ENCODE assay signal across 25 mouse cellular contexts in genomic region chr5:23677072-23677453, GRCm38 (mm10). TPM values are rescaled to one million over a fixed set of nuclear protein-coding genes. Genes with fewer than 3 reads are reported as not detected.
DNase-seq lines count a peak whose midpoint lies in the region; ATAC-seq and TF ChIP-seq lines count a peak whose summit lies in the region.
"Had no signal": no experiment of that assay in that cellular context is flagged by ENCODE, and none has a peak within 500 bp of the region (broad histone marks: within the 10 kb centered on the region; RNA-seq: fewer than 3 reads in every experiment).

No protein-coding gene starts in this region.

- no peak overlapping the region for H3K4me3 ChIP-seq in intestine, embryonic 14.5 days (ENCODE audit: low read depth, low read length)
- no peak overlapping the region for H3K4me3 ChIP-seq in intestine, postnatal 0 days (ENCODE audit: low read depth, low read length)
- H3K4me3 ChIP-seq in ES-E14 (ENCODE audit: insufficient read depth in 1 of 2, low read depth in 1 of 2, low read length in 2 of 2, poor library complexity in 1 of 2, severe bottlenecking in 1 of 2): no peak overlapping the region

- no peaks in the 10 kb centered on the region for H3K36me3 ChIP-seq in intestine, embryonic 14.5 days (ENCODE audit: control insufficient read depth, insufficient read depth, low read length)
- no peaks in the 10 kb centered on the region for H3K36me3 ChIP-seq in intestine, postnatal 0 days (ENCODE audit: control insufficient read depth, insufficient read depth)
- H3K36me3 ChIP-seq in ES-E14 (ENCODE audit: control insufficient read depth, insufficient read depth, low read length, poor library complexity, severe bottlenecking): no peaks in the 10 kb centered on the region
- H3K36me3 ChIP-seq: forebrain, embryonic 10.5 days; G1E; heart, embryonic 10.5 days; heart, embryonic 13.5 days had no signal

- no peaks in the 10 kb centered on the region for H3K9me3 ChIP-seq in intestine, embryonic 14.5 days (ENCODE audit: control insufficient read depth, low read length)
- no peaks in the 10 kb centered on the region for H3K9me3 ChIP-seq in intestine, postnatal 0 days (ENCODE audit: control insufficient read depth)
- H3K9me3 ChIP-seq in ES-E14 (ENCODE audit: control insufficient read depth, insufficient read depth, low read depth, low read length): no peaks in the 10 kb centered on the region
- H3K9me3 ChIP-seq: forebrain, embryonic 10.5 days; forebrain, embryonic 13.5 days; G1E; heart, embryonic 10.5 days; heart, embryonic 13.5 days had no signal

- DNase-seq in intestine, embryonic 14.5 days (ENCODE audit: low spot score): peak; percentile 21
- DNase-seq in 416B (ENCODE audit: low read depth): peak; percentile 27
- no peak for DNase-seq in ES-E14 (ENCODE audit: low read depth, low spot score)
- DNase-seq in NIH3T3 (ENCODE audit: low read depth): peak; percentile 46
- no peak for DNase-seq in kidney, postnatal 14 days
- DNase-seq in layer of hippocampus, adult 18-20 months (ENCODE audit: low spot score in 2 of 2): no peak
- DNase-seq: adrenal gland, postnatal 10 days; adrenal gland, postnatal 36 days; cerebellum, adult 18-20 months; cerebellum, adult 9-10 months; cerebellum, postnatal 14 days; gastrocnemius, postnatal 10 days; gastrocnemius, postnatal 36 days; heart, adult 2 months; heart, postnatal 14 days; heart, postnatal 4 days had no signal

- ATAC-seq in intestine, embryonic 14.5 days (replicated peaks; ENCODE audit: low FRiP score, low TSS enrichment, low read depth): no peak
- ATAC-seq in intestine, postnatal 0 days: no peak
- ATAC-seq: forebrain, embryonic 16.5 days; hindbrain, postnatal 0 days; Patski had no signal

- no peak overlapping the region for H3K27ac ChIP-seq in intestine, embryonic 14.5 days (ENCODE audit: low read depth)
- H3K27ac ChIP-seq in intestine, postnatal 0 days (ENCODE audit: low read depth, low read length): no peak overlapping the region
- H3K27ac ChIP-seq in ES-E14 (ENCODE audit: insufficient read depth, low read depth, low read length, poor library complexity, severe bottlenecking): no peak overlapping the region
- H3K27ac ChIP-seq: forebrain, embryonic 13.5 days; heart, adult 2 months; heart, embryonic 13.5 days had no signal

- no peak overlapping the region for H3K4me2 ChIP-seq in intestine, embryonic 14.5 days (ENCODE audit: low read length)
- H3K4me2 ChIP-seq in intestine, postnatal 0 days (replicated peaks; ENCODE audit: low read depth): no peak overlapping the region

- in situ Hi-C loops in ES-E14 (cut with MboI; ENCODE audit: low sequenced_read_pairs in 2 of 2, unreplicated experiment in 2 of 2): no loop called here

- H3K4me1 ChIP-seq in intestine, embryonic 14.5 days (replicated peaks; ENCODE audit: control insufficient read depth, insufficient read depth, low read length): peaks cover 3% of the 10 kb centered on the region; the same call in 1 of the 2 replicates
- H3K4me1 ChIP-seq in intestine, postnatal 0 days (replicated peaks; ENCODE audit: control insufficient read depth, insufficient read depth, low read length): no peaks in the 10 kb centered on the region
- H3K4me1 ChIP-seq in ES-E14 (ENCODE audit: control insufficient read depth in 2 of 2, insufficient read depth in 2 of 2, low read length in 2 of 2, poor library complexity in 1 of 2): peaks cover 2 to 5% of the 10 kb centered on the region in 2 experiments; a peak in 3 of 4 replicates
- H3K4me1 ChIP-seq: heart, embryonic 10.5 days had no signal

- TF ChIP-seq CTCF in intestine, postnatal 0 days (IDR thresholded peaks at IDR 0.05; ENCODE audit: low read depth): no peak

- H3K27me3 ChIP-seq in intestine, embryonic 14.5 days (replicated peaks; ENCODE audit: control insufficient read depth, insufficient read depth, low read length): no peaks in the 10 kb centered on the region
- H3K27me3 ChIP-seq in intestine, postnatal 0 days (replicated peaks; ENCODE audit: control insufficient read depth, insufficient read depth, low read length): no peaks in the 10 kb centered on the region
- H3K27me3 ChIP-seq: forebrain, embryonic 13.5 days; heart, embryonic 13.5 days; Patski had no signal

- H3K9ac ChIP-seq in intestine, embryonic 14.5 days (ENCODE audit: low read length): no peak overlapping the region
- H3K9ac ChIP-seq in intestine, postnatal 0 days (ENCODE audit: low read depth, low read length): no peak overlapping the region
- no peak overlapping the region for H3K9ac ChIP-seq in ES-E14 (ENCODE audit: insufficient read depth, low read depth, low read length, poor library complexity, severe bottlenecking)

- WGBS in intestine, embryonic 14.5 days: 84% methylated on average over 5 of the region's 5 CpGs
- 82% methylated on average over 5 of the region's 5 CpGs for WGBS in intestine, postnatal 0 days

TF ChIP-seq in ES-E14, 5 proteins besides CTCF, POLR2A, EP300 and RAD21:
- TF ChIP-seq ZC3H11A (IDR thresholded peaks at IDR 0.05; ENCODE audit: borderline replicate concordance, low read depth, low read length) (no peak), CHD2 (IDR thresholded peaks at IDR 0.05; ENCODE audit: low read depth, low read length) (no peak), ZNF384 (IDR thresholded peaks at IDR 0.05; ENCODE audit: low read depth, low read length) (peak; percentile 12; the same call in 1 of the 2 replicates), MAFK (IDR thresholded peaks at IDR 0.05; ENCODE audit: insufficient read depth, low read depth, low read length) (peak; percentile 80)

RNA-seq across cellular contexts. Expression of gene Srpk2, which starts 7.4 kb away (rescaled TPM):
- 47.1 and 54.5 TPM in 2 replicates for polyA plus RNA-seq in intestine, embryonic 14.5 days (2014; fragmentation: Nextera tagmentation; extraction: Ambion mirVana)
- 21.3 and 28.5 TPM in 2 replicates for polyA plus RNA-seq in intestine, postnatal 0 days (2015; fragmentation: Nextera tagmentation; extraction: Ambion mirVana)
- total RNA-seq in ES-E14 (2012; rRNA removed): 23.3 and 27.4 TPM in 2 replicates
- 100 to 1,000 TPM; 142 to 148 TPM for total RNA-seq in layer of hippocampus, adult 18-20 months (2021)

Comparison
In these comparisons a context has a peak if more than half of its experiments do, and no peak if none do; other contexts are left out.
1. DNase-seq: peak in intestine, embryonic 14.5 days (single experiment), 416B (single experiment) and NIH3T3 (single experiment); none in ES-E14 (single experiment), kidney, postnatal 14 days (single experiment) and layer of hippocampus, adult 18-20 months (0 of 2).